Mouse (Mus musculus) macrophage (primary cell): ENCODE measurements around the gene Tmem234. TPM values are rescaled to one million over a fixed set of nuclear protein-coding genes. Genes with fewer than 3 reads are reported as not detected.
A peak's percentile ranks its signal among the peaks of the same experiment; 100 is the strongest.
"Not testable (repeated sequence)": the region's sequence is repeated elsewhere in the genome, so short reads cannot be mapped to it uniquely, and the experiment has no call there.

ENCODE experiments used
- H3K27ac ChIP-seq: fragments of 350-480 bp; formaldehyde crosslinking; 2 replicates; pipeline ENCODE4 v1.9.0; 2021
- H3K36me3 ChIP-seq: fragments of 350-480 bp; formaldehyde crosslinking; 2 replicates; pipeline ENCODE4 v1.9.0; 2021; ENCODE audit errors: inconsistent target
- H3K4me3 ChIP-seq: fragments of 350-480 bp; formaldehyde crosslinking; 2 replicates; pipeline ENCODE4 v1.9.0; 2021; ENCODE audit errors: inconsistent target
- H3K79me2 ChIP-seq: fragments of 350-480 bp; formaldehyde crosslinking; 2 replicates; pipeline ENCODE4 v1.9.0; 2021; ENCODE audit errors: inconsistent target
- WGBS: methylation state at CpG from one replicate; pipeline ENCODE4 v1.1.7; 2026; ENCODE audit warnings: inconsistent platforms; ENCODE audit not compliant: missing documents; 5-methylcytosine and 5-hydroxymethylcytosine counted together
- polyA plus RNA-seq: library from polyadenylated mRNA; stranded (reverse); fragments of 250-400 nt; gene quantifications from 3 replicates; pipeline ENCODE4 v1.2.4, GENCODE M21; 2018; ENCODE audit warnings: inconsistent platforms
- total RNA-seq, 78 experiments: library from RNA; depleted of rRNA; stranded (reverse); fragments of 250-400 nt; gene quantifications; 1 replicate in 9 of 78; 2 replicates in 24 of 78; 3 replicates in 43 of 78; 4 replicates in 2 of 78; pipeline ENCODE4 v1.2.4; 2018; ENCODE audit warnings: inconsistent platforms in 56 of 78

The Tmem234 gene
- total RNA-seq (2018; cell fraction: chromatin; rRNA removed), result 100 to 1,000 TPM in 25 of 26 experiments, 10 to 100 TPM in 1; 95.8 to 254 (median 178) TPM
- total RNA-seq (2018; cell fraction: cytosol; rRNA removed), result 100 to 1,000 TPM in 24 of 26 experiments, 10 to 100 TPM in 2; 91.8 to 141 (median 126) TPM
- 100 to 1,000 TPM in 20 of 26 experiments, 10 to 100 TPM in 6; 81.0 to 181 (median 117) TPM for total RNA-seq (2018; cell fraction: nucleus; rRNA removed)
- 91.3 to 152 TPM (median 129 TPM) in 3 replicates for polyA plus RNA-seq

- peaks cover 72% of the 10 kb centered on the region for H3K79me2 ChIP-seq
Observed at GRCm38 (mm10) chr4:129600233-129601158, at the start of gene Tmem234, which contains the start of gene Eif3i. Gene Tmem234 (plus strand): TSS chr4:129600668. Gene Eif3i (minus strand): TSS chr4:129600648.

GRCm38 (mm10) chr4:129554512-129554911 lies 46.0 kb upstream of the Tmem234 start:
- H3K27ac ChIP-seq, H3K79me2 ChIP-seq, H3K36me3 ChIP-seq, H3K4me3 ChIP-seq: not testable (repeated sequence)
- 72% methylated on average over 4 of the region's 6 CpGs for WGBS

More at GRCm38 (mm10) chr4:129600233-129601158, at the start of gene Tmem234, which contains the start of gene Eif3i:
- peak within 1 kb of the TSS; percentile 35; the same call in 1 of the 2 replicates for H3K27ac ChIP-seq
- WGBS, result under 1% methylated on average over 58 of the region's 74 CpGs
- H3K4me3 ChIP-seq, result peak within 1 kb of the TSS; percentile 65
- H3K36me3 ChIP-seq, result peaks cover 35% of the 10 kb centered on the region

GRCm38 (mm10) chr4:129555421-129555861 lies 45.0 kb upstream of the Tmem234 start:
- H3K4me3 ChIP-seq, result peak overlapping the region; percentile 40
- 4% methylated on average over 16 of the region's 16 CpGs for WGBS

GRCm38 (mm10) chr4:129555862-129556531 lies 44.5 kb upstream of the Tmem234 start:
- no peaks in the 10 kb centered on the region for H3K79me2 ChIP-seq
- H3K36me3 ChIP-seq, result no peaks in the 10 kb centered on the region
- under 1% methylated on average over 24 of the region's 24 CpGs for WGBS
- H3K27ac ChIP-seq, result no peak overlapping the region
- H3K4me3 ChIP-seq, result peak overlapping the region; percentile 40

More at GRCm38 (mm10) chr4:129555421-129555861, 45.0 kb upstream of the Tmem234 start:
- Histone ChIP-seq H3K36me3 (no peaks in the 10 kb centered on the region), H3K27ac (no peak overlapping the region), H3K79me2 (no peaks in the 10 kb centered on the region)

GRCm38 (mm10) chr4:129556532-129557223 lies 43.8 kb upstream of the Tmem234 start:
- peak overlapping the region; percentile 40 for H3K4me3 ChIP-seq
- H3K79me2 ChIP-seq, result no peaks in the 10 kb centered on the region
- H3K36me3 ChIP-seq, result no peaks in the 10 kb centered on the region
- peak overlapping the region; percentile 37 for H3K27ac ChIP-seq
- 9% methylated on average over 33 of the region's 33 CpGs for WGBS

GRCm38 (mm10) chr4:129557256-129557808 lies 43.1 kb upstream of the Tmem234 start:
- WGBS, result 97% methylated on average over 9 of the region's 9 CpGs
- H3K4me3 ChIP-seq, result no peak overlapping the region
- no peaks in the 10 kb centered on the region for H3K79me2 ChIP-seq
- H3K36me3 ChIP-seq, result no peaks in the 10 kb centered on the region
- no peak overlapping the region for H3K27ac ChIP-seq

- Histone ChIP-seq H3K4me3 (no peak overlapping the region), H3K79me2 (no peaks in the 10 kb centered on the region), H3K27ac (no peak overlapping the region), H3K36me3 (no peaks in the 10 kb centered on the region)
- WGBS, result 66% methylated on average over 12 of the region's 12 CpGs
Observed at GRCm38 (mm10) chr4:129558321-129558955, 42.0 kb upstream of the Tmem234 start.

GRCm38 (mm10) chr4:129561184-129561583 lies 39.3 kb upstream of the Tmem234 start:
- no peaks in the 10 kb centered on the region for H3K36me3 ChIP-seq
- H3K27ac ChIP-seq, result no peak overlapping the region
- no peak overlapping the region for H3K4me3 ChIP-seq
- H3K79me2 ChIP-seq, result no peaks in the 10 kb centered on the region
- 97% methylated on average over 5 of the region's 5 CpGs for WGBS

- H3K4me3 ChIP-seq, result no peak overlapping the region
- H3K79me2 ChIP-seq, result no peaks in the 10 kb centered on the region
- no peak overlapping the region for H3K27ac ChIP-seq
- 98% methylated on average over 8 of the region's 8 CpGs for WGBS
- H3K36me3 ChIP-seq, result no peaks in the 10 kb centered on the region
Observed at GRCm38 (mm10) chr4:129563718-129564117, 36.8 kb upstream of the Tmem234 start.

- WGBS, result 87% methylated on average over 6 of the region's 6 CpGs
- Histone ChIP-seq H3K79me2 (no peaks in the 10 kb centered on the region), H3K36me3 (no peaks in the 10 kb centered on the region), H3K27ac (no peak overlapping the region), H3K4me3 (no peak overlapping the region)
Observed at GRCm38 (mm10) chr4:129565139-129565538, 35.3 kb upstream of the Tmem234 start.

- H3K4me3 ChIP-seq, result no peak overlapping the region
- H3K79me2 ChIP-seq, result no peaks in the 10 kb centered on the region
- no peak overlapping the region for H3K27ac ChIP-seq
- no peaks in the 10 kb centered on the region for H3K36me3 ChIP-seq
- WGBS, result 92% methylated on average over 7 of the region's 7 CpGs
Observed at GRCm38 (mm10) chr4:129568366-129568765, 32.1 kb upstream of the Tmem234 start.

GRCm38 (mm10) chr4:129570028-129570427 lies 30.4 kb upstream of the Tmem234 start:
- Histone ChIP-seq H3K36me3 (no peaks in the 10 kb centered on the region), H3K27ac (no peak overlapping the region), H3K79me2 (no peaks in the 10 kb centered on the region), H3K4me3 (no peak overlapping the region)
- WGBS, result 95% methylated on average over 6 of the region's 6 CpGs

GRCm38 (mm10) chr4:129571551-129572084 lies 28.9 kb upstream of the Tmem234 start:
- WGBS, result 68% methylated on average over 8 of the region's 8 CpGs
- H3K79me2 ChIP-seq, result no peaks in the 10 kb centered on the region
- H3K27ac ChIP-seq, result no peak overlapping the region
- no peak overlapping the region for H3K4me3 ChIP-seq
- H3K36me3 ChIP-seq, result no peaks in the 10 kb centered on the region
